Mouse (Mus musculus): ENCODE measurements around the gene Msl1. TPM values are rescaled to one million over a fixed set of nuclear protein-coding genes. Genes with fewer than 3 reads are reported as not detected.
A peak's percentile ranks its signal among the peaks of the same experiment; 100 is the strongest.

Msl1 gene
- polyA plus RNA-seq, 1 experiment: 24.5 TPM

GRCm38 (mm10) chr11:98835296-98835695 is 40.0 kb downstream of the Msl1 start:
- no peak overlapping the region for H3K27ac ChIP-seq (ENCODE audit: insufficient read depth, low read depth, low read length)
- WGBS: 71% methylated on average over 5 of the region's 5 CpGs
- no peak for DNase-seq
- no peak overlapping the region for H3K4me3 ChIP-seq (ENCODE audit: insufficient read depth, low read depth, low read length)
- no peak for TF ChIP-seq CTCF (conservative IDR thresholded peaks at IDR 0.05; ENCODE audit: insufficient read depth, insufficient read length, low read depth, low read length)
- TF ChIP-seq POLR2A (IDR thresholded peaks at IDR 0.05; ENCODE audit: low read depth, low read length): no peak
- peaks cover 3% of the 10 kb centered on the region; the same call in 1 of the 2 replicates for H3K4me1 ChIP-seq (ENCODE audit: control insufficient read depth, insufficient read depth, low read length)
- H3K27me3 ChIP-seq (replicated peaks; ENCODE audit: control insufficient read depth, insufficient read depth, low read length): peaks cover 1% of the 10 kb centered on the region; the same call in 1 of the 2 replicates
- peaks cover 5% of the 10 kb centered on the region for H3K36me3 ChIP-seq (ENCODE audit: control insufficient read depth, insufficient read depth, low read length)

DNA sequence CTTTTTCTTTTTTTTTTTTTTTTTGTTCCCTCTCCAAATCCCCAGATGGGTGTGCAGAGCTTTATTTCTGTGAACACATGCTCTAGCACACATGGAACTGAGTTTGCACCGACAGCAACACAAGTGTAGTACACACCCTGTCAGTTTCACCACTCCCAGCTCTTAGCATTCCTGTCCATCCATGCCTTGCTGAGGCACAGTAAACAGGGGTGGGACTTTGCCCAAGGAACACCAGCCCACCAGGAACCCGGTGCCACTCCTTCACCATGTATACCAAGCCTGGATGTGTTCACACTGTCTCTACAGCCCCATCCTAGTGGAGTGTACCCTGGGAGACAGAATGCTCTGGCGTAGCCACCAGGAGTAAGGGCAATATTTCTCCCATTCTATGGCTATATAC is 40.4 kb downstream of the Msl1 start:
- no peak for DNase-seq
- Histone ChIP-seq H3K27me3 (replicated peaks; ENCODE audit: control insufficient read depth, insufficient read depth, low read length) (peaks cover 1% of the 10 kb centered on the region; the same call in 1 of the 2 replicates), H3K4me1 (ENCODE audit: control insufficient read depth, insufficient read depth, low read length) (peaks cover 3% of the 10 kb centered on the region; the same call in 1 of the 2 replicates), H3K36me3 (ENCODE audit: control insufficient read depth, insufficient read depth, low read length) (peaks cover 5% of the 10 kb centered on the region), H3K27ac (ENCODE audit: insufficient read depth, low read depth, low read length) (no peak overlapping the region), H3K4me3 (ENCODE audit: insufficient read depth, low read depth, low read length) (no peak overlapping the region)
- WGBS: 59% methylated on average over 3 of the region's 3 CpGs
- TF ChIP-seq POLR2A (IDR thresholded peaks at IDR 0.05; ENCODE audit: low read depth, low read length) (no peak), CTCF (conservative IDR thresholded peaks at IDR 0.05; ENCODE audit: insufficient read depth, insufficient read length, low read depth, low read length) (no peak)

GRCm38 (mm10) chr11:98836128-98836527 is 40.8 kb downstream of the Msl1 start:
- 39% methylated on average over 7 of the region's 7 CpGs for WGBS
- no peak for TF ChIP-seq POLR2A (IDR thresholded peaks at IDR 0.05; ENCODE audit: low read depth, low read length)
- TF ChIP-seq CTCF (conservative IDR thresholded peaks at IDR 0.05; ENCODE audit: insufficient read depth, insufficient read length, low read depth, low read length): no peak
- H3K27ac ChIP-seq (ENCODE audit: insufficient read depth, low read depth, low read length): no peak overlapping the region
- peaks cover 1% of the 10 kb centered on the region; the same call in 1 of the 2 replicates for H3K27me3 ChIP-seq (replicated peaks; ENCODE audit: control insufficient read depth, insufficient read depth, low read length)
- H3K4me1 ChIP-seq (ENCODE audit: control insufficient read depth, insufficient read depth, low read length): peaks cover 3% of the 10 kb centered on the region; the same call in 1 of the 2 replicates
- no peak overlapping the region for H3K4me3 ChIP-seq (ENCODE audit: insufficient read depth, low read depth, low read length)
- peaks cover 5% of the 10 kb centered on the region for H3K36me3 ChIP-seq (ENCODE audit: control insufficient read depth, insufficient read depth, low read length)
- DNase-seq: no peak

DNA sequence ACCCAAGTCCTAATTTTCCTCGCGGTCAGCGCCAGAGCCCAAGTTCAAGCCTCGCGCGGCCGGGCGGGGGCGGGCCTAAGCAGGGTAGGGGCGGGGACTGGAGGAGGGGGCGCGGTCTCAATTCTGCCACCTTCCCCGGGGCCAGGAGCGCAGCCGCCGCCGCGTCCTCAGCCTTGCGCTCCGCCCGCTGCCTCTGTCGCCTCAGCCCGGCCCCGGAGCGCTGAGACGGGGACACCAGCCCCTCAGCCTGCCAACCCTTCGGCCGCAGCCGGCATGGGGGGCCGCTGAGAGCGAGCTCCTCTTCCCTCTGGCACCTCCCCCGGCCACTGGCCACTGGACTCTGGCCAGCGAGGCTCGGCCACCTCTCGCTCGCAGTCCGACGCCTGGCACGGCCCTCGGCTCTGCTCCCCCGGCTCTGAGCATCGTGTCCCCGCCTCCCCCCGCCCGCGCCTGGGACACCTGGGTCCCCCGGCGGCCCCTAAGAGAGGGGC is 41.4 kb downstream of the Msl1 start, which contains the start of gene Rapgefl1:
Rapgefl1 (plus strand) TSS at position 135 of the 491 bp plus-strand sequence.
- peaks cover 1% of the 10 kb centered on the region; the same call in 1 of the 2 replicates for H3K27me3 ChIP-seq (replicated peaks; ENCODE audit: control insufficient read depth, insufficient read depth, low read length)
- H3K4me1 ChIP-seq (ENCODE audit: control insufficient read depth, insufficient read depth, low read length): peaks cover 3% of the 10 kb centered on the region; the same call in 1 of the 2 replicates
- 1% methylated on average over 45 of the region's 48 CpGs for WGBS
- TF ChIP-seq POLR2A (IDR thresholded peaks at IDR 0.05; ENCODE audit: low read depth, low read length) (no peak), CTCF (conservative IDR thresholded peaks at IDR 0.05; ENCODE audit: insufficient read depth, insufficient read length, low read depth, low read length) (no peak)
- 0 out of 2 replicates have a peak within 1 kb of the TSS, but pooled peaks have one; percentile 41 for H3K27ac ChIP-seq (ENCODE audit: insufficient read depth, low read depth, low read length)
- H3K4me3 ChIP-seq (ENCODE audit: insufficient read depth, low read depth, low read length): peak within 1 kb of the TSS; percentile 96
- peaks cover 4% of the 10 kb centered on the region for H3K36me3 ChIP-seq (ENCODE audit: control insufficient read depth, insufficient read depth, low read length)
- peak; percentile 88 for DNase-seq

DNA sequence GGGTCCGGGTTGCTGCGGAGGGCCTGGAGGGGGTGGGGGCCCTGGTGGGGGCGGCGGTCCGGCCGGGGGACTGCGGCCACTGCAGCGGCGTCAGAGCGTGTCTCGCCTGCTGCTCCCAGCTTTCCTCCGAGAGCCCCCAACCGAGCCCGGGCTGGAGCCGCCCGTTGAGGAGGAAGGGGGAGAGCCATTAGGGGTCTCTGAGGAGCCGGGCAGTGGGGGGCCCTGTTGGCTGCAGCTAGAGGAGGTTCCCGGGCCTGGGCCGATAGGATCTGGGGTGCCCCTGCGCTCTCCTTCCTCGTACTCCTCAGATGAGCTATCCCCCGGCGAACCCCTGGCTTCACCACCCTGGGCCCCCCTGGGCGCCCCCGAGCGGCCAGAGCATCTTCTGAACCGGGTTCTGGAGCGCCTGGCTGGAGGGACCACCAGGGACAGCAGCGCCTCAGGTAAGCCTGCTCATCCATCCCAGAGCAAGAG is 42.0 kb downstream of the Msl1 start:
- Histone ChIP-seq H3K4me3 (ENCODE audit: insufficient read depth, low read depth, low read length) (peak overlapping the region; percentile 96; the same call in 1 of the 2 replicates), H3K27ac (ENCODE audit: insufficient read depth, low read depth, low read length) (no peak overlapping the region), H3K27me3 (replicated peaks; ENCODE audit: control insufficient read depth, insufficient read depth, low read length) (peaks cover 1% of the 10 kb centered on the region; the same call in 1 of the 2 replicates), H3K36me3 (ENCODE audit: control insufficient read depth, insufficient read depth, low read length) (no peaks in the 10 kb centered on the region; the same call in none of the 2 replicates), H3K4me1 (ENCODE audit: control insufficient read depth, insufficient read depth, low read length) (peaks cover 3% of the 10 kb centered on the region; the same call in 1 of the 2 replicates)
- no peak for TF ChIP-seq CTCF (conservative IDR thresholded peaks at IDR 0.05; ENCODE audit: insufficient read depth, insufficient read length, low read depth, low read length)
- TF ChIP-seq POLR2A (IDR thresholded peaks at IDR 0.05; ENCODE audit: low read depth, low read length): no peak
- 9% methylated on average over 29 of the region's 29 CpGs for WGBS
- DNase-seq: no peak

- DNase-seq: no peak
- no peak overlapping the region for H3K27ac ChIP-seq (ENCODE audit: insufficient read depth, low read depth, low read length)
- TF ChIP-seq POLR2A (IDR thresholded peaks at IDR 0.05; ENCODE audit: low read depth, low read length) (no peak), CTCF (conservative IDR thresholded peaks at IDR 0.05; ENCODE audit: insufficient read depth, insufficient read length, low read depth, low read length) (no peak)
- no peaks in the 10 kb centered on the region; the same call in 1 of the 2 replicates for H3K36me3 ChIP-seq (ENCODE audit: control insufficient read depth, insufficient read depth, low read length)
- H3K4me3 ChIP-seq (ENCODE audit: insufficient read depth, low read depth, low read length): no peak overlapping the region
- H3K4me1 ChIP-seq (ENCODE audit: control insufficient read depth, insufficient read depth, low read length): peaks cover 3% of the 10 kb centered on the region; the same call in 1 of the 2 replicates
- peaks cover 1% of the 10 kb centered on the region; the same call in 1 of the 2 replicates for H3K27me3 ChIP-seq (replicated peaks; ENCODE audit: control insufficient read depth, insufficient read depth, low read length)
- 81% methylated on average over 11 of the region's 11 CpGs for WGBS
These were observed 42.6 kb downstream of the Msl1 start for GRCm38 (mm10) chr11:98837917-98838316.

- DNase-seq: no peak
- Histone ChIP-seq H3K4me1 (ENCODE audit: control insufficient read depth, insufficient read depth, low read length) (peaks cover 3% of the 10 kb centered on the region; the same call in 1 of the 2 replicates), H3K27me3 (replicated peaks; ENCODE audit: control insufficient read depth, insufficient read depth, low read length) (peaks cover 1% of the 10 kb centered on the region; the same call in 1 of the 2 replicates), H3K4me3 (ENCODE audit: insufficient read depth, low read depth, low read length) (no peak overlapping the region), H3K27ac (ENCODE audit: insufficient read depth, low read depth, low read length) (no peak overlapping the region), H3K36me3 (ENCODE audit: control insufficient read depth, insufficient read depth, low read length) (no peaks in the 10 kb centered on the region)
- TF ChIP-seq CTCF (conservative IDR thresholded peaks at IDR 0.05; ENCODE audit: insufficient read depth, insufficient read length, low read depth, low read length) (no peak), POLR2A (IDR thresholded peaks at IDR 0.05; ENCODE audit: low read depth, low read length) (no peak)
- WGBS: 71% methylated on average over 9 of the region's 9 CpGs
These were observed 43.2 kb downstream of the Msl1 start for GRCm38 (mm10) chr11:98838512-98838911.

All from kidney, adult 2 months (tissue).